Mouse (Mus musculus) kidney, adult 2 months (tissue): ENCODE measurements at regions not wholly inside any gene's neighbourhood (a gene's known extent, or its start where the extent isn't known, plus 50 kb on each side); places are given as distances from the start of the nearest gene placed in this dataset.

Source experiments
- CTCF ChIP-seq: fragments of 200-500 bp; conservative IDR thresholded peaks from 2 replicates; pipeline ENCODE4 v1.5.1; 2011; ENCODE audit warnings: low read depth, mild to moderate bottlenecking, control low read depth, low read length, moderate library complexity, mixed read lengths; ENCODE audit not compliant: insufficient read depth, insufficient read length
- POLR2A ChIP-seq: fragments of 200-500 bp; IDR thresholded peaks from one replicate; pipeline ENCODE4 v1.6.1; 2011; ENCODE audit warnings: low read depth, low read length, control low read depth

GRCm38 (mm10) chr1:141884356-141884755 lies 1638.4 kb downstream of the Kcnt2 start:
- TF ChIP-seq POLR2A (no peak), CTCF (no peak)
